Mouse (Mus musculus): ENCODE measurements at regions not wholly inside any gene's neighbourhood (a gene's known extent, or its start where the extent isn't known, plus 50 kb on each side); places are given as distances from the start of the nearest gene placed in this dataset.

DNA sequence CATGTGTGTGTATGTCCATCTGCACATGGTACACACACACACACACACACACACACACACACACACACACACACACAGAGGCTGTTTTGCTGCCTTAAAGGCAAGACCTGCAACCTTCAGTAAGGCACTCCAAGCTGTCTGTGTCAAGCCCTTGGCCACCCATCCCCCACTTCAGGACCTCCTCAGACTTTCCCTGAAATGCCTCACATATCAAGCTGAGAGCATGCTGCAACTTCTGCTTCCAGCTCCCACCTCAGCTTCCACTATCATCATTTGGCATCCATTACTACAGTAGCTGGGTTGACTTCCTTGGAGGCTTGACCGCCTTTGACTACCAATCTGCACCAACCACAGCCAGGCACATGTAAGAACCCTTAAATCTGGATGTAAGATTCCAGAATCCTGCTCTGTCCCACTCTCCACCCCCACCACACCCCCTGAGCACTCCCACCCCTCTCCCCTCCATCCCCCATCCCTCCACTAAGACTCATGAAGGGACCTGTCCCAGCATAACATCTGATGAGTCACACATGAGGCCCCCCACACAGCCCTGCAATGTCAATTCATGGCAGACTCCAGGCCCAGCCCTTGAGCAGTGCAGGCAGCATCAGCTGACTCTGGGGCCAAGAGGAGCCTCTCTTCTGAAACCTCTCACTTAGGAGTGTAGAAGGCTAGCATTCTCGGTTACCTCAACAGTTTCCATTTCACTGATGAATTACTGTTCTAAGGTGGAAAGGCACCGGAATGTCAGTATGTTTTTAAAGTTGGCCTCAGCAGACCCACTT, 196.8 kb upstream of the Dio3 start:
- no peak for DNase-seq (ENCODE audit: low spot score)

- no peak for DNase-seq (ENCODE audit: low spot score)
These were observed 195.9 kb upstream of the Dio3 start for GRCm38 (mm10) chr12:110082921-110083320.

- no peak for DNase-seq (ENCODE audit: low spot score)
These were observed 195.4 kb upstream of the Dio3 start for GRCm38 (mm10) chr12:110083471-110083870.

DNA sequence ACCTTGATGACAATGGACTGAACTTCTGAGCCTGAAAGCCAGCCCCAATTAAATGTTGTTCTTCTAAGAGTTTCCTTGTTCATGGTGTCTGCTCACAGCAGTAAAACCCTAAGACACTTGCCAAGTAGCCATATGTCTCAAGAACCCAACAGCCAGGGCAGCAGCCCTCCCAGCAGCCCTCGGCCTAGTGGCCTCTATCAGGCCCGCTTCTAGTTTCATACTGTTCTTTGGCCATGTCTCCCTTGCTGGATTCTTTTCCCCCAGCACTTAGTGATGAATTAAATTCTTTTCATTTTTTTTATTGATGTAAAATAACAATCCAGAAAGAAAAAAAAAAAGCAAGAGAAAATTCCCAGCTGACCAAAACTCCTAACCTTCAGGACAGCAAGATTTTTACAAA, 191.9 kb upstream of the Dio3 start:
- DNase-seq (ENCODE audit: low spot score), result no peak

DNA sequence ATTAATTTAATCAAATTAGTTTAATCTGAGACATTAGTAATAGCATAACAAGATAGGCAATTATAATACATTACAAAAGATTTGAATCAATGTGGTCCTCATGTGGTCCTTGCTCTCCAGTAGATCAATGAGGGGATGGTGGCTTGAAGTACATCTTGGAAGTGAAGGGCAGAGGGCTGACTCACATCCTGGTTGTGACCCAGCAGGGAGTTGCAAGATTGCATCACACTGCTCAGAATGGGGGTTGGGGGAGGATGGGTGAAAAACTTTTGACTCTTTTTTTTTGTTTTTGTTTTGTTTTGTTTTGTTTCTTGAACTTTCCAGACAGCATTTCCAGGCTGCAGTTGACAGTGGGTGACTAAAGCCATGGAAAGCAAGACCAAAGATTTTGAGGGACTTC, 191.1 kb upstream of the Dio3 start:
- DNase-seq (ENCODE audit: low spot score), result no peak

DNA sequence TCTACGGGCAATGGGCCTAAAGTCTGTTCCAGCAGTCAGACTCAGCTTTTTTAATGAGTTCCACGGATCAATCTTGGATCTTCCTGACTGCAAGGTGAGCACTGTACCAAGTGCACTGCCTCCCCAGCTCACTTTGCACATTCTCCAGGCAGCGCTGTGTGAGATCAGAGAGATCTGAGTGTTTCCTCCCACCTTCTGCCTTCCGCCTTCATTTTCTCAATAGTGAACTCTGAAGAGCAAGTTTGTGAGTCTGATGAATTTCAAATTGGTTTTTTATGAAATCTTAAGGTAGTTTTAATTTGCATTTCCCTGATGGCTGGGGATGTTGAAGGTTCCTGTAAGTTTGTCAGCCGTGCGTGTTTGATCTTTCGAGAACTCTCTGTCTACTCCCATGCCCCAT, 176.7 kb upstream of the Dio3 start:
- no peak for DNase-seq (ENCODE audit: low spot score)

DNA sequence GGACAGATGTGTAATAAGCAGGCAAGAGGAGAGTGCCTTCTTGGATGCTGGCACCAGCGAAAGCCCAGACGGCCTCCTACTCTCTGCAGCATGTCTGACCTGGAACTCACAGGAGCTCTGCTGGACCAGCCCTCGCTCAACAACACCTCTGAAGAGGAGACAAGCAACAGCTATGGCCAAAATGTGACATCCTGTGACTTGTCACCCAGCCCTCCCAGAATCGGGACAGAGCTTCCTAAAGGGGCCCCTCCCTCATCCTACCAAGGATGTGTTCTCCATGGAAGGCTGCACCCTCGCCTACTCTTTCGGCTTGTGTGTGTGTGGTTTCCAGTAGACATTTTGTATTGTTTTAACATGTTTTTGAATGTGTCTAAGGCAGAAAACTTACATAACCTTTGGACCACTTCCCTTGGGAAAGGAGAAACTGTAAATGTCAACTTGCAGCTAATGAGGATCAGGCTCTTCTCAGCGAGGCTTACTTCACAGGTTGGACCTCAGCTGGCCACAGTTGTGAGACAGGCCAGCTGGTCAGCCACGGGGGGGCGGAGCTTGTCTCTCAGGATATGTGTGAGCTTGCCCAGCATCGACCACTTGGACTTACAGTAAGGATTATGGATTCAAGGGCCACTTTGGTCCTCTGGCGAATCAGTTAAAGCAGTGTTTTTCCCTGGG, 166.7 kb upstream of the Dio3 start:
- peak; percentile 31 for DNase-seq (ENCODE audit: low spot score)

DNA sequence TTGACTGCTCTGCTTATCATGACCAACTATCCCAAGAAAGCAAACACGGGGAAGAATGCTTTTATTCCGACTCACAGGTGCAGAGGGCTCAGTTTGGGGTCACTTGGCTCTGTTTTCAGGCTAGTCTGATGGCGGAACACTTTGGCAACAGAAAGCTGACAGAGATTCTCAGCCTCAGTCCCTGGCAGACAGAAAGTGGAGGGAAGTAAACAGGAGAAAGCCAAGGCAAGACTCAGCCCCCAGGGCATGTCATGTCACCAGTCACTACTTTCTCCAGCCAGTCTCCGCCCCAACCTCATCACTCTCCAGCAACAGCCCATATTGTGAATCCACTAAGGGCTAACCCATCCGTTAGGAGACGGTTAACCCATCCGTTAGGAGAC, 166.2 kb upstream of the Dio3 start:
- no peak for DNase-seq (ENCODE audit: low spot score)

DNA sequence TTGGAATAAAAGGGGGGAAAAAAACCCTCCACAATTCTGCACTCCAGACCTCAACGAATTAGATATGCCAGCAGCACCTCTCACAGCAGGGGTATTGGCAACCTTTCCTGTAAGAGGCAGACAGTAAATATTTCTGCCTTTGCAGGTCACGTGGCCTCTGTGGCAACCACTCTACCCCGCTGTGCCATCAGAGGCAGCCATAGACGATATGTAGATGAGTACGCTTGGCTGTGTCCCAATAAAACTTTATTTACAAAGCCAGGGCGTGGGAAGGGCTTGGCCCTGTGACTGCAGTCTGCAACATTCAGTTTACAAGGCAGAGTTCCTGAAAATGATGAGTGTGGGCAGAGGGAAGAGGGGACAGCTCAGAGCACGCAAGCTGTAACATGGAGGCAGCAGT, 158.7 kb upstream of the Dio3 start:
- no peak for DNase-seq (ENCODE audit: low spot score)

DNA sequence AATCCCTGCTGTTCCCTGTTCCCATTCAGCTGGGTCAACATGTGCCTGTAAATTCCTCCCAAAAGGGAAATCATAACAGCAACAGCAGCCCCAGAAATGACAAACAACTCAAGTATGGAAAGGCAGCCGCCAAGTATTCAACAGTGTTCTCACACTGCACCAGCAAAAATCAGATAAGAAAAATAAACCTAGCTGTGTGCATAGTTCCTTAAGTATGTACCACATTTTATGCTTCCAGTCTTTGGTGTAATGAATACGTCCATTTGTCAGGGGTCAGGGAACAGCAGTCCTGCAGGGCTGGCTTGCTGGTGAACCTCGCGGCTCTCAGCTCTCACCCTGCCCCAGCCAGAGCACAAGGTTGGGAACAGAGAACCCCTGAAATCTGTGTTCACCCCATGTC, 155.9 kb upstream of the Dio3 start:
- no peak for DNase-seq (ENCODE audit: low spot score)

DNA sequence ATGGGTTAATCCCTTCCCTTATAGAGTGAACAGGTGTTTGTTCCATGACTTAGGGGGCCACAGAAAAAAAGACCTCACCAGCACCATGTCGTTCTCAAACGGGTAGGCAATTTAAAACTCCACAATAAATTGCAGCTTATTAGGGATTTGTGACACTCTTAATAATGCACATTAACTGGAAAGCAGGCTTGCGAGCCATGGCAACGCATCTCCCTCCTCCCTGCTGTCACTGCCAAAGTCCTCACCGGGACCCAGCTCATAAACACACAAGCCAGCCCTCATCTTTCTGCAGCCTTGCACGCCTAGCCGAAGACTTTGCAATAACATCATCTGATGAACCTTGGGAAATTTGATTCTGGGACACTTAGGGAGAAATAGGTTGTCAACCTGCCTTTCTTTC, 152.3 kb upstream of the Dio3 start:
- DNase-seq (ENCODE audit: low spot score), result no peak

DNA sequence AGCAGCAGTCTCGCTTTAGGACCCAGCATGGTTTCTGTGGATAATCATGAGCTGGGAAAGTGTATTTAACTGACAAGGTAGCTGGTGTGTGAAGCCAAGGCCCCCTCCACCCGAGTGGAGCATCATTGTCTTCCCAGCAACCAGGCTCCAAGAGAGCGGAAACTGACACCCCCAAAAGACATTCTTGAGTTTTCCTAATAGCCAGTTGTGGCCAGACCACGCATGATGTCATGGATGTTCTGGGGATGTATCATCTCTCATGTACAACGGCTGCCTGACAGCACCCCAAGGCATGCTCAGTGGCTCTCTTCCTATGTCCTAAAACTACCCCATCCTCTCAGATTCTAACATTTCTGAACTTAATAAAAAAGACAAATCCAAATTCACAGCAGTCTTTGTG, 133.5 kb upstream of the Dio3 start:
- no peak for DNase-seq (ENCODE audit: low spot score)

- no peak for DNase-seq (ENCODE audit: low spot score)
These were observed 124.5 kb upstream of the Dio3 start for GRCm38 (mm10) chr12:110154225-110154962.

DNA sequence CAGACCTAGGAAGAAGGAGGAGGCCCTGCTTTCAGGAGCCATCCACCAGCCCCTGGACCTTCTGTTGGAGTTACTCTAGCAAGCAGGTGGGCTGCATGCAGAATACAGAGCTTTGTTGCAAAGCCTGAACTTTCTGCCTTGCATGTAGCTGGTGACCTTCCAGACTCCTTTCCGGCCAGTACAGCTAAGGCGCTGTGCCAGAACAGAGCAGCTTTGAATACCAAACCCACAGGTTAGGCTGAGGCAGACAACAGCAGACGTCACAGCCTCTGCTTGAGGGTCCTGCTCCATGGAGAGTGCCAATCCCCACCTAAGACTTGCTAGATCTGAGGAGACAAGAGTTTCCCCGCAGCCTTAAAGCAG, 123.9 kb upstream of the Dio3 start:
- no peak for DNase-seq (ENCODE audit: low spot score)

DNA sequence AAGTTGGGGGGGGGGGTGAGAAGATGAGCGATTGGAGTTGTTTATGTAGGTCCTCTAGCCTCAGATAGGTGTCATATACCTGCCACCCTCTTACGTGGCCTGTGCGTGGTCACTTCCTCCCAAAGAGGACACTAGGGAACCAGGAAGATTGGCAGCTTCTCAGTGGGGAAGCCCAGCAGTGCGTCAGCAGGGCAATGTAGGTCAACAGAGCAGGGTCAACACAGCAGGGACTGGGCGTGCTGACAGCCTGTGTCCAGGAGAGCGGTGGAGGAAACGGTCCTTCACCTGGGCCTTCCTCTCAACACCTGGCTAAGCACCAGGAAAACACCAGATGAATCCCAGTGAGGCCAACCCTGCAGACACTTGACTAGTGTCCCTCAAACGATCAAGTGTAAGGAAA, 122.4 kb upstream of the Dio3 start:
- no peak for DNase-seq (ENCODE audit: low spot score)

DNA sequence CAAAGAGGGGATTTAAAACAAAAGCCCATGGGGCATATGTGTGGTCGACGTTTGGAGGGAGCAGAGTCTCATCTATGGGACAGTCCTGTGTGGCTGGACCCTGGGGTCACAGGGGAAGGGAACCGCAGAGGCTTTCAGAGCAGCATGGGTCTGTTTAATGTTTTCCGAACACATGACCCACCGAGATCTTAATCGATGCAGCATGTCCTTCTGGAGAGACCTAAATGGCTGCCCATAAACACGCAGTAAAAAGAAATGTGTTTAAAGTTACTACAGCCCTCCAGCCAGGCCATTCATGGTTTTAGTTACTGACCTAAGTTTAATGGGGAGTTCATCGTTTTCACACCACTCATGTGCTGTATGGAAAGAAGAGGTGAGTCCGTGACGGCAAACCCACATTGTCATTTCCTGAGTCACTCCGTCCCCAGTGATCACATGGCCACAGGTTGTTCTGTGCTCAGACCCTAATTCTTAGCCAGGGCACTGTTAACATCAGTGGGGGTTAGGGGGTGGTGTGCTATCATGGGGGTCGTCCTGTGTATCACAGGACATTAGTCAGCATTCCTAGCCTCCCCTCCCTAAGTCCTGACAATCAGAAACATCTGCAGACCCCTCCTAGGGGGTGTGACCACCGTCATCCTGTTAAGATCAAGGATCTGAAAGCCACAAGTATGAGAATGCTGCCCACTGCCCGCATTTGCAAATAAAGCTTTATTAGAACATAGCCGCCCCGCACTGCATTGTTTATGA, 120.7 kb upstream of the Dio3 start:
- no peak for DNase-seq (ENCODE audit: low spot score)

DNA sequence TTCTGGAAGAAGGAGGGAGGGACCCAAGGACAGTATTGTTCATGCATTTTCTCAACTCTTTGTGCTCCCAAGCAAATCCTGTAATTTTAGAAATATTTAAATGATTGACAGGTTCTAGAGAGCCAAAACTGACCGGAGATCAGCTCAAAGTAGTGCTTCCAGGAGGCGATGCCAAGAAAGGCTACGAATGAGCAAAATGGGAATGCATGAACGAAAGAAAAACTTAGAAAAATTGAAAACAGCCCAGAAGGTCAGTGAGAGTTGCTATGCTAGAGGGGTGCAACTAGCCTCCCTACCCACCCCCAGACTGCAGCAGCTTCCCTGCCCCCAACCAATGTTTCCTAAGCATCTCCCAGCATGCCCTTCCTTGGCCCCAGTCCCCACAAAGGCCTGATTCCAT, 117.6 kb upstream of the Dio3 start:
- DNase-seq (ENCODE audit: low spot score), result no peak

DNA sequence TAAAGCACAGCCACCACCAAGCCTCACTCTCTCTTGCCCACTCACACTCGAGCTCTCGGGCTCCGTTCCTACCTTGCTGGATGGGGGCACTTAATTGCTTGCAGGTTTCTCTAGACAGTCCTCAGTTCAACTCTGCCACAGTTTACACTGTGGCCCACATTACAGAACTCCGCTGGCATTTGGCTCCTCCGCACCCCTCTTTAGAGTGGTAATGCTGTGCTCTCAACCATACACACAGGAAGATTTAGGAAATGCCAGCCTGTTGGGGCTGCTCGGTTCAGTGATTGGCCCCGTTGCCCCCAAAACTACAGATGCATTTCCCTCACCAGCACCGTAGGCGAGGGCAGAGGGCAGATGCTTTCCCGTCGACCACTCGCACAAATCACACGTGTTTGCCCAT, 113.4 kb upstream of the Dio3 start:
- DNase-seq (ENCODE audit: low spot score), result no peak

- DNase-seq (ENCODE audit: low spot score), result no peak
These were observed 110.5 kb upstream of the Dio3 start for GRCm38 (mm10) chr12:110168407-110168806.

- DNase-seq (ENCODE audit: low spot score), result no peak
These were observed 109.6 kb upstream of the Dio3 start for GRCm38 (mm10) chr12:110169261-110169660.

DNA sequence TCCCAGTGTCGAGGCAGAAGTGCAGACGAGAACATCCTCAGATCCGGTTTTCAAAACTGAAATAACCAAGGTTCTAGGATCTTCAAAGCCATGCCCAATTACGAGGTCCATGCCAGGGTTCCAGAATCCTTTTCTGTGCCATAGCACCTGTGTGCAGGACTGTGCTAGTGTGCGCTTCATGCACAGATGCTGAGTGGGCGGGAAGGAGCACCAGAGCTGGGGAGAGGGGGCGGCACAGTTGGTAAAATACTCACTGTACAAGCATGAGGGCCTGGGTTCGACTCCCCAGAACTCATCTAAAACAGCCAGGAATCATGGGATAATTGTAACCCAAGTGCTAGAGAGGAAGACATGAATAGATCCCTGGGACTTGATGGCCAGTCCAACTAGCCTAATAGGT, 108.4 kb upstream of the Dio3 start:
- no peak for DNase-seq (ENCODE audit: low spot score)

DNA sequence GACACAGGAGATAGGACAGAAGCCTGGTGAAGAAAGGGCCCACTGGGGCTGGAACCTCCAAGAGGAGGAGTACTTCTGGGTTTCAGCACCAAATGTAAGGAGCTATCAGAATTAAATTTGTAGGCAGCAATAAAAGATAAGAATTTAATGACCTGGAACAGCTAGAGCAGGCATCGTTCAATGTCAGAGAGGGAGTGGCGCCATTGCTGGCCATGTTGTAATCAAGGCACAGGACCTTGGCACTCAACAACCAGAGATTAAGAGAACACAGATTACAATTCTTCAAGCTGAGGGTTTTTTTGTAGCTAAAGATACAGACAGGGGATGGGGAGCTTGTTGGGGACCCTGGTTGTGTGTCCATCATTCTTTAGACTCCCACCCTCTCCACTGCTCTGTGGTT, 101.0 kb upstream of the Dio3 start:
- DNase-seq (ENCODE audit: low spot score), result no peak

- DNase-seq (ENCODE audit: low spot score), result no peak
These were observed 95.4 kb upstream of the Dio3 start for GRCm38 (mm10) chr12:110183473-110183872.
